Mouse (Mus musculus) forebrain, embryonic 11.5 days (tissue): ENCODE results near the gene Ypel4. TPM values are rescaled to one million over a fixed set of nuclear protein-coding genes. Genes with fewer than 3 reads are reported as not detected.

Source experiments
- ATAC-seq: fragments of 200-750 bp; cut with Nextera tagmentation; replicated peaks from 2 replicates; pipeline ENCODE4 v1.8.0; 2017; ENCODE audit warnings: moderate TSS enrichment; ENCODE audit not compliant: low FRiP score
- DNase-seq: peaks from one replicate; pipeline ENCODE4 v3.0.0-alpha.2; 2017; ENCODE audit warnings: low spot score
- H3K27ac ChIP-seq: fragments of 300-500 bp; sonication (generic); 2 replicates; pipeline ENCODE4 v1.5.1; 2014; ENCODE audit warnings: low read depth, low read length
- H3K27me3 ChIP-seq: fragments of 300-500 bp; sonication (generic); 2 replicates; pipeline ENCODE4 v1.6.1; 2014; ENCODE audit warnings: mild to moderate bottlenecking, low read length, mixed read lengths; ENCODE audit not compliant: control insufficient read depth, insufficient read depth
- H3K36me3 ChIP-seq: fragments of 300-500 bp; sonication (generic); 2 replicates; pipeline ENCODE4 v1.6.1; 2014; ENCODE audit warnings: mild to moderate bottlenecking, low read length, moderate library complexity, mixed read lengths; ENCODE audit not compliant: control insufficient read depth, insufficient read depth
- H3K4me1 ChIP-seq: fragments of 300-500 bp; sonication (generic); replicated peaks from 2 replicates; pipeline ENCODE4 v1.6.1; 2014; ENCODE audit warnings: low read length, mixed read lengths; ENCODE audit not compliant: control insufficient read depth, insufficient read depth
- H3K4me2 ChIP-seq: fragments of 300-500 bp; sonication (generic); 2 replicates; pipeline ENCODE4 v1.6.1; 2014; ENCODE audit warnings: low read depth, mild to moderate bottlenecking, low read length, moderate library complexity, mixed read lengths; ENCODE audit not compliant: severe bottlenecking
- H3K4me3 ChIP-seq: fragments of 300-500 bp; sonication (generic); 2 replicates; pipeline ENCODE4 v1.5.1; 2014; ENCODE audit warnings: low read depth, low read length
- H3K9ac ChIP-seq: fragments of 300-500 bp; sonication (generic); 2 replicates; pipeline ENCODE4 v1.6.1; 2014; ENCODE audit warnings: low read length
- H3K9me3 ChIP-seq: fragments of 300-500 bp; sonication (generic); 2 replicates; pipeline ENCODE4 v1.6.1; 2016; ENCODE audit warnings: low read length, mixed read lengths; ENCODE audit not compliant: control insufficient read depth
- WGBS: fragments of 180-500 bp; shearing (Covaris S2); extraction: QIAGEN DNeasy Blood & Tissue Kit; methylation state at CpG from one replicate; pipeline ENCODE4 v1.1.7; 2014; 5-methylcytosine and 5-hydroxymethylcytosine counted together
- polyA plus RNA-seq: library from polyadenylated mRNA; unstranded; fragments of >200 nt; fragmentation: Nextera tagmentation; extraction: Ambion mirVana; gene quantifications from 2 replicates; pipeline ENCODE4 v1.2.1, GENCODE M21; 2014

Gene Ypel4
- polyA plus RNA-seq, 1 experiment from 2014 or later, result 13.2 TPM

- Histone ChIP-seq H3K4me2 (no peak overlapping the region), H3K9me3 (no peaks in the 10 kb centered on the region), H3K4me3 (no peak overlapping the region), H3K4me1 (peaks cover 2% of the 10 kb centered on the region; the same call in 1 of the 2 replicates), H3K9ac (no peak overlapping the region), H3K27me3 (no peaks in the 10 kb centered on the region), H3K36me3 (peaks cover 8% of the 10 kb centered on the region; the same call in 1 of the 2 replicates), H3K27ac (no peak overlapping the region)
- ATAC-seq (no peak), DNase-seq (no peak)
- WGBS, result 91% methylated on average over 2 of the region's 2 CpGs
Measured at GRCm38 (mm10) chr2:84711898-84712297, 22.0 kb upstream of the Ypel4 start.

- Histone ChIP-seq H3K4me3 (peak overlapping the region; percentile 96), H3K36me3 (peaks cover 8% of the 10 kb centered on the region; the same call in 1 of the 2 replicates), H3K27me3 (no peaks in the 10 kb centered on the region), H3K4me1 (0 out of 2 replicates have a peak, but pooled peaks cover 2% of the 10 kb centered on the region), H3K9me3 (no peaks in the 10 kb centered on the region), H3K4me2 (peak overlapping the region; percentile 85), H3K27ac (peak overlapping the region; percentile 96), H3K9ac (peak overlapping the region; percentile 95)
- DNase-seq (peak; percentile 52), ATAC-seq (no peak; the same call in 1 of the 2 replicates)
- under 1% methylated on average over 22 of the region's 26 CpGs for WGBS
Measured at GRCm38 (mm10) chr2:84714422-84714810, 19.4 kb upstream of the Ypel4 start.

DNA sequence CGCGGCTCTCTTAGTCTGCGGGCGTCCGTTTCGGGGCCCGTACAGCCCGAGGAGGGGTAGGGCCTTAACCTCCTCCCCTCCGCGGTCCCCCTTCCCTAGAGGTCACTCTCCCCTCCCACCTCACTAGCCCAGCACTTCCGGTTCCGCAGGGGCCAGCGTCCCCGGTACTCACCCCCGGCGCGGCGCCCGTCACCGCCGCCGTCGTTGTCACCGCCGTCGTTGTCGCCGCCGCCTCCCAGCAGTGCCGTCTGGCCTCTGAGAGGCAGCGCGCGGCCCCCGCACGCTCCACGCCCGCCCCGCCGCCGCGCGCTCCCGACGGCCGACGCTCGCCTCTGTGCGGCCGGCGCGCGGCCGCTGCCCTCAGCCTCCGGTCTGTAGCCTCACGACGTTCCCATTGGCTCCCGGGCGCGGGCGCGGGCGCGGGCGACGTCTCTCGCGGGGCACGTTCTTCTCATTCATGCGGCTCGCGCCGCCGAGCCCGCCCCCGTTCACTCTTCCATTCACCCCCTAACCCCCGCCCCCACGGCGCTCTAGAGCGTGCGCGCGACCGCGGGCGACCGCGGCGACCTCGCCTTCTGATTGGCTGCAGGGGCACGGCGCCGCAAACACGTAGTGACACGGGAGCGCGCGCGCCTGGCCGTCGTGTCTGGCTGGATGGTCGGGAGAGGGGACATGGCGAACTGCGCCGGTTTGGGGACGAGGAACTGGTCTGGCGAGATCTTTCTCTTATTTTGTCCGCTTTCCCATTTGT, 18.9 kb upstream of the Ypel4 start, which contains the start of gene Zdhhc5:
Gene Zdhhc5 (minus strand): TSS at position 370 of the 751 bp plus-strand sequence.
- Histone ChIP-seq H3K27ac (peak within 1 kb of the TSS; percentile 96), H3K36me3 (peaks cover 5% of the 10 kb centered on the region; the same call in 1 of the 2 replicates), H3K4me3 (peak within 1 kb of the TSS; percentile 96), H3K4me2 (peak within 1 kb of the TSS; percentile 85), H3K4me1 (0 out of 2 replicates have a peak, but pooled peaks cover 2% of the 10 kb centered on the region), H3K9ac (peak within 1 kb of the TSS; percentile 95), H3K27me3 (no peaks in the 10 kb centered on the region), H3K9me3 (no peaks in the 10 kb centered on the region)
- ATAC-seq (peak; percentile 97), DNase-seq (peak; percentile 100)
- under 1% methylated on average over 102 of the region's 107 CpGs for WGBS

DNA sequence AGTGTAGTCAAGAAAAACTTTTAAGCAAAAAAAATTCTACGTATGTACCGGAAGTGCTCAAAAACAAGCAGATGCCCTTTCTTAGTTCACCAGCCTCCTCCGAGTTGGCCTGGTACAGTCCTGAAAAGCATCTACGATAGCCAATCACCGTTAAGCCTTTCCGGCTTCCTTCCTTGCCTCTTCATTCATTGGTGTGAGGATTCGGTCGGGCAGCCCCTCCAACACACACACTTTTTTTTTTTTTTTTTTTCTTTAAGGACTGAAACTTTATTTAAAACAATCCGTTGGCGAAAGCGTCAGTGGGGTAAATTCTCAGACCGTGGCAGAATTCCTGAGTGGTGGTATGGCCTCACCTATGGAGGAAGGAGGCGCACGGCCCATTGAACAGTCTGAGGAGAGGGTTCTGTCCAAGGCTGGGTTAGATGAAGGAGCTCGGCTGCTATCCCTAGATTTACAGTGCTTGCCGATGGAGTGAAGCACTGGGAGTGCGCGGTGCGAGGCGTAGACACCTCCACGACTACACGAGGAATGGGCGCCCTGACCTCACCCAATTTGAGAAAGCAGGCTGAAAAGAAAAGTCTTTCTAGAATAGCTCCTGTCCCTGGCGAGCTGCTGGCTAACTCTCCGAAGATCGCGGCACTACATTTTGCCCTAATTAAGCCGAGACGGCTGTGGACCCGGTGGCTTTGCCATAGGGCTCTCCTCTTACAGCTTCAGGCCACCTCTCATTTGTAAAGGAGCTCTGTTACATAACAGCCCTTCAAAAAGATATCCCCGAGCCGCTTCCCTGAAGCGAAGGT, 18.1 kb upstream of the Ypel4 start:
- under 1% methylated on average over 33 of the region's 33 CpGs for WGBS
- ATAC-seq, result peak; percentile 94
- peak; percentile 77 for DNase-seq

DNA sequence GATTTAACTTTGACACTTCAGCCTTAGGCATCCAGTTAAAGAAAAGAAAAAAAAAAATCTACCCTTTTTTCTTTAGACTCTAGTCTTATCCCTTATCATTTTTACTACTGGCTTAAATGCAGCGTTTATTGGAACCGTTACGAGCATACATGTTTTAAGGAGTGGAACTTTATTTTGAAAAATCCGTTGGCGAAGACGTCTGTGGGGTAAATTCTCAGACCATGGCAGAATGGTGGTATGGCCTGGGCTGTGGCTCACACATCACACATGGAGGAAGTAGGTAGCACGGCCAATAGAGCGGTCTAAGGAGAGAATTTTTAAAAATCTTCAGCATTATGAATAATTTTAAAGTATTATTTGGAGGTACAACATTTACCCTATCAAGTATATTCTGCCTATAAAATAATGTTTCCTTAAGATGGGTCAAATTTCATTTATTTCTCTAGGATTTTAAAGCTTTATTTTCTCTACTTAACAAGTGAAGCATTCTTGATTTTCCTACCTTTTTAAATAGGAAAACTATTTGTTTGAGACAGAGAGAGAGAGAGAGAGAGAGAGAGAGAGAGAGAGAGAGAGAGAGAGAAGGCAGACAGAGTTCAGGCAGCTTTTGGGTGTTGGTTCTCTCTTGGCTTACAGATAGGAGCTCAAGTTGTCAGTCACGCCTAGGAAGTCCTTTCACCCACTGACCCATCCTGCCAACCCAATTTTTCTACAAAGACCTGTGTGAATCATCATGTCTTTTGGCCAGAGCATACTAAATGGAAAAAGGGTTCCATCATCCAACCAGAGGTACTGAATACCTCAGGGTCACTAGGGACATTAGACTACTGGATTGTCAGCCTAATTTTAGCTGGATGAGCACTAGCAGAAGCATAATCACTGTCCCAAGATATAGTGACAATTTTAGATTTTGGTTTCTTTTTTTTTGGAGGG, 17.2 kb upstream of the Ypel4 start:
- DNase-seq, result no peak
- H3K27ac ChIP-seq, result peak overlapping the region; percentile 96; the same call in 1 of the 2 replicates
- peak overlapping the region; percentile 85 for H3K4me2 ChIP-seq
- peak overlapping the region; percentile 95 for H3K9ac ChIP-seq
- H3K9me3 ChIP-seq, result no peaks in the 10 kb centered on the region
- H3K36me3 ChIP-seq, result no peaks in the 10 kb centered on the region
- WGBS, result 41% methylated on average over 9 of the region's 9 CpGs
- H3K4me1 ChIP-seq, result 0 out of 2 replicates have a peak, but pooled peaks cover 2% of the 10 kb centered on the region
- H3K4me3 ChIP-seq, result peak overlapping the region; percentile 96
- no peak for ATAC-seq
- H3K27me3 ChIP-seq, result no peaks in the 10 kb centered on the region

More for the DNA sequence above, 18.1 kb upstream of the Ypel4 start:
- Histone ChIP-seq H3K9ac (peak overlapping the region; percentile 95), H3K27ac (peak overlapping the region; percentile 96), H3K4me1 (0 out of 2 replicates have a peak, but pooled peaks cover 2% of the 10 kb centered on the region), H3K27me3 (no peaks in the 10 kb centered on the region), H3K9me3 (no peaks in the 10 kb centered on the region), H3K4me2 (peak overlapping the region; percentile 85), H3K36me3 (no peaks in the 10 kb centered on the region), H3K4me3 (peak overlapping the region; percentile 96)

- H3K4me1 ChIP-seq, result 0 out of 2 replicates have a peak, but pooled peaks cover 2% of the 10 kb centered on the region
- H3K27me3 ChIP-seq, result no peaks in the 10 kb centered on the region
- H3K4me2 ChIP-seq, result no peak overlapping the region
- H3K27ac ChIP-seq, result no peak overlapping the region
- H3K36me3 ChIP-seq, result no peaks in the 10 kb centered on the region
- ATAC-seq, result no peak
- H3K9me3 ChIP-seq, result no peaks in the 10 kb centered on the region
- DNase-seq, result no peak
- no peak overlapping the region for H3K9ac ChIP-seq
- 90% methylated on average over 4 of the region's 4 CpGs for WGBS
- H3K4me3 ChIP-seq, result no peak overlapping the region
Measured at GRCm38 (mm10) chr2:84717357-84717756, 16.5 kb upstream of the Ypel4 start.

DNA sequence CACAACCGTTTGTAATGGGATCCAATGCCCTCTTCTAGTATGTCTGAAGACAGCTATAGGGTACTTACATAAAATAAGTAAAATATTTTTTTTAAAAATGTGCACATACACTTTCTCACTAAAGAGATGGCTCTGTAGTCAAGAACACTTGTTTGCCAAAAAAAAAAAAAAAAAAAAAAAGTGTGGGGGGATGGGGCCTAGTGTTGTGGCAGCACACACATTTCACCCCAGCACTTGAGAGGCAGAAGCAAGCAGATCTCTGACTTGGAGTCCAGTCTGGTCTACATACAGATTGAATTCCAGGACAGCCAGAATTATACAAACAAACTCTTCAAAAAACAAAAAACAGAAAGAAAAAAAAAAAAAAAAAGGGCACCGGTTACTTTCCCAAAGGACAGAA, 13.1 kb upstream of the Ypel4 start:
- ATAC-seq, result no peak
- Histone ChIP-seq H3K36me3 (peaks cover 7% of the 10 kb centered on the region; the same call in 1 of the 2 replicates), H3K27me3 (no peaks in the 10 kb centered on the region), H3K9ac (no peak overlapping the region), H3K4me1 (no peaks in the 10 kb centered on the region), H3K9me3 (no peaks in the 10 kb centered on the region), H3K27ac (no peak overlapping the region), H3K4me2 (no peak overlapping the region), H3K4me3 (no peak overlapping the region)
- WGBS, result 93% methylated on average over 2 of the region's 2 CpGs
- no peak for DNase-seq
